Mouse (Mus musculus) ES-Bruce4 (cell line): ENCODE results near the gene Lipc. TPM values are rescaled to one million over a fixed set of nuclear protein-coding genes. Genes with fewer than 3 reads are reported as not detected.

Source experiments
- H3K27ac ChIP-seq: 2 replicates; pipeline ENCODE4 v1.5.1; 2012; ENCODE audit warnings: low read length, inconsistent platforms; ENCODE audit not compliant: insufficient read depth
- H3K27me3 ChIP-seq: 2 replicates; pipeline ENCODE4 v1.6.1; 2012; ENCODE audit warnings: mild to moderate bottlenecking, low read length, inconsistent platforms; ENCODE audit not compliant: control insufficient read depth, poor library complexity, insufficient read depth, severe bottlenecking
- H3K36me3 ChIP-seq: 2 replicates; pipeline ENCODE4 v1.6.1; 2012; ENCODE audit warnings: inconsistent platforms, mild to moderate bottlenecking, low read length, moderate library complexity; ENCODE audit not compliant: control insufficient read depth, poor library complexity, insufficient read depth, severe bottlenecking
- H3K4me1 ChIP-seq: one replicate; pipeline ENCODE4 v1.8.1; 2011; ENCODE audit warnings: low read length; ENCODE audit not compliant: control insufficient read depth, insufficient read depth
- H3K4me3 ChIP-seq: 2 replicates; pipeline ENCODE4 v1.5.1; 2011; ENCODE audit warnings: low read depth, mild to moderate bottlenecking, low read length
- H3K9ac ChIP-seq: 2 replicates; pipeline ENCODE4 v1.6.1; 2012; ENCODE audit warnings: low read depth, mild to moderate bottlenecking, inconsistent platforms; ENCODE audit not compliant: poor library complexity, severe bottlenecking
- H3K9me3 ChIP-seq: replicated peaks from 2 replicates; pipeline ENCODE4 v1.6.1; 2012; ENCODE audit warnings: mild to moderate bottlenecking, low read length, inconsistent platforms; ENCODE audit not compliant: control insufficient read depth, poor library complexity, insufficient read depth, severe bottlenecking
- CTCF ChIP-seq: IDR thresholded peaks from one replicate; pipeline ENCODE4 v1.8.1; 2011; ENCODE audit warnings: low read depth, low read length
- EP300 ChIP-seq: IDR thresholded peaks from 2 replicates; pipeline ENCODE4 v1.6.1; 2011; ENCODE audit warnings: low read depth, low read length; ENCODE audit not compliant: insufficient read depth
- POLR2A ChIP-seq: IDR thresholded peaks from one replicate; pipeline ENCODE4 v1.8.1; 2011; ENCODE audit warnings: low read length; ENCODE audit not compliant: insufficient read depth
- polyA plus RNA-seq: library from polyadenylated mRNA; stranded (reverse); fragments of >200 nt; gene quantifications from 2 replicates; pipeline ENCODE4 v1.2.4, GENCODE M21; 2011; ENCODE audit warnings: low read depth; ENCODE audit not compliant: missing spikeins, insufficient read depth, insufficient read length

The Lipc gene
- polyA plus RNA-seq, 1 experiment, result not detected

GRCm38 (mm10) chr9:70838132-70838911, 113.7 kb downstream of the Lipc start:
- TF ChIP-seq EP300 (no peak), POLR2A (no peak), CTCF (no peak)
- H3K9me3 ChIP-seq, result no peaks in the 10 kb centered on the region; the same call in 1 of the 2 replicates
- no peaks in the 10 kb centered on the region for H3K27me3 ChIP-seq
- H3K27ac ChIP-seq, result no peak overlapping the region
- no peak overlapping the region for H3K9ac ChIP-seq
- no peaks in the 10 kb centered on the region for H3K36me3 ChIP-seq
- H3K4me1 ChIP-seq, result no peaks in the 10 kb centered on the region
- H3K4me3 ChIP-seq, result no peak overlapping the region

DNA sequence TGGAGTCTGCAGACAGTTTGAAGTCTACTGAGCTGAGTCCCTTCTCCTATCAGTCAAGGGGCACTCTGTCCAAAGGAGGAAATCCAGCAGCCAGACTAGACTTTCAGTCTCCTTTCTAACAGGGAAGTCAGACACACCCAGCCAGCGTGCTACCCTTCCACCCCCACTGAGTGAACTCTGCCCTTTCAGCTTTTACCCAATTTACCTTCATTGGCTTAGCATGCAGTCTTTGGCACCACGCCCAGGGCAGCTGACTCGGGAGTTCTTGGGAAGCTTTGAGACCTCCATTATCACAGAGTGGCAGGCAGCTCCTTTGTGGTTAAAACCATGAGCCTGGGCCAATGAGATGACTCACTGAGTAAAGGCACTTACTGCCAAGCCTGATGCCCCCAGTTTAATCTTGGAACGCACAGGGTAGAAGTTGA, 117.3 kb downstream of the Lipc start:
- no peak for TF ChIP-seq CTCF
- no peak for TF ChIP-seq EP300
- TF ChIP-seq POLR2A, result no peak
- Histone ChIP-seq H3K9ac (no peak overlapping the region), H3K27me3 (no peaks in the 10 kb centered on the region), H3K27ac (no peak overlapping the region), H3K9me3 (no peaks in the 10 kb centered on the region), H3K4me1 (no peaks in the 10 kb centered on the region), H3K36me3 (no peaks in the 10 kb centered on the region), H3K4me3 (no peak overlapping the region)

DNA sequence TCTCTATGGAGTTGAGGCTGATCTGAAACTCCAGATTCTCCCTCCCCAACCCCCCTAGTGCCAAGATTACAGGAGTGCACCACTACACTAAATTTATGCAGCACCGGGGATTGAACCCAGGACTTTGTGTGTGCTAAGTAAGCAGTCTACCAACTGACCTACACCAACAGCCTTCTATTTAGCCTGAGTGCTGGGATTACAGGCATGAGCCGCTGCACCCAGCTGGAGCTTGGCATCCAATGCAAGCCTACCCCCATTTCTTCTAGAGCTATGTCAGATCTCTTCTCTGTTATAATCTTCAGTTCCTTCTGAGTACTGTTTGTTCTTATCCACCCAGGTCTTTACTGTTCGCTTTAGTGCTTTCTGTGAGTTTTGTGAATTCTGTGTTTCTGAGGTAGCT, 117.8 kb downstream of the Lipc start:
- Histone ChIP-seq H3K4me1 (no peaks in the 10 kb centered on the region), H3K4me3 (no peak overlapping the region), H3K27ac (no peak overlapping the region), H3K36me3 (no peaks in the 10 kb centered on the region), H3K27me3 (no peaks in the 10 kb centered on the region), H3K9me3 (no peaks in the 10 kb centered on the region), H3K9ac (no peak overlapping the region)
- TF ChIP-seq CTCF, result no peak
- no peak for TF ChIP-seq POLR2A
- TF ChIP-seq EP300, result no peak

DNA sequence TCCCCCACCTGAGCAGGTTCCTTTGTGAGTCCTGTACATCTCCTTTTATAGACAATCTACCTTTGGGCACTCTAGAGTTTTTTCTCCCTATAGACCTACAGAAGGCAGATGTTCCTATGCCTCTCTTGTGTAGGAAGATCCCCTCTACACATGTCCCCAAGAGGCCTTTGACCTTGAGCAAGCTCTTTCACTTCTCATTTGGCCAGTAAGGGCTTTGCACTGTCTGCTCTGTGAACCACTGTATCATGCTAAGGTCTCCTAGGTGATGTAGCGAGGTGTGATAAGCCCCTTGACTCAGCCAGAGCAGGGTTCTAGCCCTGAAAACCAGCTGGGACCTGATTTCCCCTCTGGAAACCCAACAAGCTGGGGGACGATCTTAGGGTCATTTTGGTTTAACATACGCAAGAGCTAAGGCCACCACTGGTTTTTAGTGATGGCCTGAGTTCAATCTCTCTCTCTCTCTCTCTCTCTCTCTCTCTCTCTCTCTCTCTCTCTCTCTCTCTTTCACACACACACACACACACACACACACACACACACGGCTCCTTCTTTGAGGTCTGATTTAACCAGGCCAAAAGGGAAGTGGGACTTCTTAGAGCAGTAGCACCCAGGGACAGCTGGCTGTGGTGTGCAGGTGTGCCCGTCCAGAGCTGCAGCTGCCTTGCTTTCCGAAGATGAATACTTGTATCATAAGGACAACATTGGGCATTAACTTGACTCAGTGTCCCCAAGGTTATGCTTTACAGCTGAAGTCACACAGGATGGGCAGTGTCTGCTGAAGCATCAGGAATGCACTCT, 118.7 kb downstream of the Lipc start:
- H3K4me3 ChIP-seq, result no peak overlapping the region
- H3K9me3 ChIP-seq, result no peaks in the 10 kb centered on the region
- H3K27ac ChIP-seq, result no peak overlapping the region
- no peaks in the 10 kb centered on the region for H3K36me3 ChIP-seq
- H3K9ac ChIP-seq, result no peak overlapping the region
- H3K27me3 ChIP-seq, result no peaks in the 10 kb centered on the region
- H3K4me1 ChIP-seq, result no peaks in the 10 kb centered on the region
- TF ChIP-seq POLR2A (no peak), EP300 (no peak), CTCF (no peak)

- H3K27me3 ChIP-seq, result no peaks in the 10 kb centered on the region
- H3K4me3 ChIP-seq, result no peak overlapping the region
- no peak overlapping the region for H3K9ac ChIP-seq
- H3K36me3 ChIP-seq, result no peaks in the 10 kb centered on the region
- no peak for TF ChIP-seq CTCF
- no peak for TF ChIP-seq EP300
- TF ChIP-seq POLR2A, result no peak
- no peaks in the 10 kb centered on the region for H3K9me3 ChIP-seq
- H3K27ac ChIP-seq, result no peak overlapping the region
- no peaks in the 10 kb centered on the region for H3K4me1 ChIP-seq
These were observed 119.8 kb downstream of the Lipc start for GRCm38 (mm10) chr9:70832231-70832630.
